Mouse (Mus musculus): ENCODE results near the gene Sulf2. TPM values are rescaled to one million over a fixed set of nuclear protein-coding genes. Genes with fewer than 3 reads are reported as not detected.
A peak's percentile ranks its signal among the peaks of the same experiment; 100 is the strongest.

Sulf2 gene
- total and polyA plus RNA-seq, 3 experiments = not detected

DNA sequence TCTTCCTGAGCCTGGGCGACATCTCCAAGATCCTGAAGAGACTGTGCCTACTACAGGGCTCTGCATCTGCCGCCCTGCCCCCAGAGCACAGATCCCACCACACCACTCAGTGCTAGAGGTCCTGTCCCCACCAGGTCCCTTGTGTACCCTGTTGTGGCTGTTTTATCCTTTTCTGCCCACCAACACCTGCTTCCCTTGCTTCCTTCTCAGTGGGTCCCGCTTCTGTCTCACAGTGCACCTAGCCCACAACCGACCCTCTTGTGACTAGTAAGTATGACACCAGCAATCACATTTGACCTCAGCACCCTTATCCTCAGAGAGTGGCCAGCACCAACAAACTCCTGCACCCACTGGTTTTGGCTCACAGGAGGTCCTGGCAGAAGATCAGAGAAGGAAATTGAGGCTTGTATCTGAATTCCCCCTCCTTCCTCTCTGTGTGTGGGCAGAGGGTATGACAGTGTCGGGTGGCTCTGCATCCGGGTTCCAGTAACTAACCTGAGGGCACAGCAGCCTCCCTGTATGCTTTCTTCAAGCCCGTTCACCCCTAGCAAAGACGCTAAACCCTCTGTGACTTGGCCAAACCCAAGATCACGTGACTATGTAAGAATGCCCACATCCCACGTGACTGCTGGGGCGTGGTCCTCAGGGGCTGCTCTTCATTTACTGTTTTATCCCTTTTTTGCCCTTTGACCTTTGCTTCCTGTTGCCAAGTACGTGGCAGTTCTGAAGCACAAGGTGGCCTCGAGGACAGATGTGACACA is 29.8 kb downstream of the Sulf2 start:
- Histone ChIP-seq H3K4me1 (ENCODE audit: control insufficient read depth in 1 of 2, insufficient read depth in 2 of 2) (peaks cover 2 to 16% of the 10 kb centered on the region in 2 experiments; a peak in 3 of 4 replicates), H3K9me3 (replicated peaks; ENCODE audit: low read length) (no peaks in the 10 kb centered on the region), H3K27ac (ENCODE audit: insufficient read depth, low read depth) (no peak overlapping the region), H3K79me2 (replicated peaks; ENCODE audit: control insufficient read depth, extremely low read depth, insufficient read depth, poor library complexity, severe bottlenecking) (no peaks in the 10 kb centered on the region), H3K36me3 (replicated peaks in 1 of 2; ENCODE audit: control insufficient read depth in 1 of 2, insufficient read depth in 1 of 2, low read length in 1 of 2) (no peaks in the 10 kb centered on the region), H3K4me3 (replicated peaks in 1 of 3; ENCODE audit: low read depth in 2 of 3, low read length in 2 of 3, poor library complexity in 1 of 3) (no peak overlapping the region), H3K27me3 (replicated peaks) (peaks cover 68% of the 10 kb centered on the region), H3K9ac (ENCODE audit: insufficient read depth, low read depth) (no peak overlapping the region), H3K4me2 (ENCODE audit: insufficient read depth, low read depth, poor library complexity, severe bottlenecking) (0 out of 2 replicates have a peak overlapping the region, but pooled peaks have one; percentile 8)
- DNase-seq (ENCODE audit: extremely low read depth) = no peak
- in situ Hi-C loops (cut with MboI; ENCODE audit: low pct_ligation_motif_present, low pct_unique_long_range_greater_than_20kb, low sequenced_read_pairs) (no loop called here), dilution Hi-C loops (cut with MboI; ENCODE audit: extremely low pct_ligation_motif_present, extremely low pct_unique_long_range_greater_than_20kb, low sequenced_read_pairs) (no loop called here)
- no peak for TF ChIP-seq SIN3A (IDR thresholded peaks at IDR 0.05; ENCODE audit: low read length)
- peak; percentile 66; the same call in 1 of the 2 replicates for TF ChIP-seq BHLHE40 (IDR thresholded peaks at IDR 0.05; ENCODE audit: low read depth, low read length)
- no peak for TF ChIP-seq MAX (IDR thresholded peaks at IDR 0.05; ENCODE audit: low read length)
- TF ChIP-seq USF1 (IDR thresholded peaks at IDR 0.05; ENCODE audit: low read depth, low read length) = peak; percentile 76
- TF ChIP-seq USF2 (conservative IDR thresholded peaks at IDR 0.05; ENCODE audit: low read depth, low read length) = peak; percentile 80

DNA sequence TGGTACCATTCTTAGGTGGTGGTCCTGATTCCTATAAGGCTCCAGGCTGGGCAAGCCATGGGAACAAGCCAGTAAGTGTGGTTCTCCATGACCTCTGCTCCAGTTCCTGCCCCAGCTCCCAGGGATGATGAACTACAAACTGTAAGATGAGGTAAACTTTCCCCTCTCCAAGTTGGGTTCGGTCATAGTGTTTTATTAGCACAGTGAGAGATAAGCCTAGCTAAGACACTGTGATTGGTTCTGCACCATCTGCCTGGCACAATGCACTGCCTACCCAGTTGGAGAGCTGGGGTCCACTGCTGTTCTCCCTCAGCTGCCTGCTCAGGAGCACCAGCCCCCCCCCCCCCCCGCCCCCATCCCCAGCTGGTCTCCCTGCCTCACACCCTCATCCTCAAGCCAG is 30.4 kb downstream of the Sulf2 start:
- H3K27ac ChIP-seq (ENCODE audit: insufficient read depth, low read depth) = no peak overlapping the region
- H3K9me3 ChIP-seq (replicated peaks; ENCODE audit: low read length) = no peaks in the 10 kb centered on the region
- H3K9ac ChIP-seq (ENCODE audit: insufficient read depth, low read depth) = no peak overlapping the region

DNA sequence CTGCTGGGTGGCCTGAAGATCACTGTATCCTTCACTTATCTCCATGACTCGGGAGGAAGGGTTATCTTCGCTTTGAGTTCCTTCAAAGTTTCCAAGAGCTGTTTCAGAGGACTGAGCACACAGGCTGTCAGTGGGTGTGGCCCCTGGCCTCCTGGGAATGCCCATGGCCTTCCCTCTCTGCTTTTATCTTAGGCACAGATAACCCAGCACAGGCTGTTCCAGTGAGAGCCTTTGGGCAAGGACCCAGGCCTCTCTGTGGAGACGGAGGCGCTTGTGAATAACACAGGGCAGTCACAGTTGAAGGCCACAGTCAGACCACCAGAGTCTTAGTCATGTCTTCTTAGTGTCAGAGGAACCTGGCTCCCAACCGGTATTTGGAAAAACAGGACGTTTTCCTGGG is 32.7 kb downstream of the Sulf2 start:
- Histone ChIP-seq H3K27me3 (replicated peaks) (peaks cover 47% of the 10 kb centered on the region), H3K27ac (ENCODE audit: insufficient read depth, low read depth) (no peak overlapping the region), H3K79me2 (replicated peaks; ENCODE audit: control insufficient read depth, extremely low read depth, insufficient read depth, poor library complexity, severe bottlenecking) (no peaks in the 10 kb centered on the region), H3K9ac (ENCODE audit: insufficient read depth, low read depth) (no peak overlapping the region), H3K4me1 (ENCODE audit: control insufficient read depth in 1 of 2, insufficient read depth in 2 of 2) (peaks cover 0 to 8% of the 10 kb centered on the region in 2 experiments; a peak in 2 of 4 replicates), H3K4me2 (ENCODE audit: insufficient read depth, low read depth, poor library complexity, severe bottlenecking) (no peak overlapping the region), H3K9me3 (replicated peaks; ENCODE audit: low read length) (no peaks in the 10 kb centered on the region), H3K36me3 (replicated peaks in 1 of 2; ENCODE audit: control insufficient read depth in 1 of 2, insufficient read depth in 1 of 2, low read length in 1 of 2) (no peaks in the 10 kb centered on the region), H3K4me3 (replicated peaks in 1 of 3; ENCODE audit: low read depth in 2 of 3, low read length in 2 of 3, poor library complexity in 1 of 3) (no peak overlapping the region)
- no peak for TF ChIP-seq NELFE (IDR thresholded peaks at IDR 0.05; ENCODE audit: low read depth, low read length)
- no peak for TF ChIP-seq IRF4 (IDR thresholded peaks at IDR 0.05; ENCODE audit: low read depth, low read length)
- TF ChIP-seq TBP (conservative IDR thresholded peaks at IDR 0.05; ENCODE audit: low read depth, low read length) = no peak
- TF ChIP-seq HCFC1 (IDR thresholded peaks at IDR 0.05; ENCODE audit: low read depth, low read length) = no peak
- no peak for TF ChIP-seq TCF12 (IDR thresholded peaks at IDR 0.05; ENCODE audit: low read depth, low read length)
- TF ChIP-seq ZC3H11A (IDR thresholded peaks at IDR 0.05; ENCODE audit: low read depth, low read length) = no peak
- TF ChIP-seq USF2 (conservative IDR thresholded peaks at IDR 0.05; ENCODE audit: low read depth, low read length) = no peak
- TF ChIP-seq SMC3 (IDR thresholded peaks at IDR 0.05; ENCODE audit: low read depth, low read length) = no peak
- no peak for DNase-seq (ENCODE audit: extremely low read depth)
- in situ Hi-C loops (cut with MboI; ENCODE audit: low pct_ligation_motif_present, low pct_unique_long_range_greater_than_20kb, low sequenced_read_pairs) (no loop called here), dilution Hi-C loops (cut with MboI; ENCODE audit: extremely low pct_ligation_motif_present, extremely low pct_unique_long_range_greater_than_20kb, low sequenced_read_pairs) (no loop called here)

More for the DNA sequence above, 30.4 kb downstream of the Sulf2 start:
- dilution Hi-C loops (cut with MboI; ENCODE audit: extremely low pct_ligation_motif_present, extremely low pct_unique_long_range_greater_than_20kb, low sequenced_read_pairs) (no loop called here), in situ Hi-C loops (cut with MboI; ENCODE audit: low pct_ligation_motif_present, low pct_unique_long_range_greater_than_20kb, low sequenced_read_pairs) (no loop called here)
- no peaks in the 10 kb centered on the region for H3K79me2 ChIP-seq (replicated peaks; ENCODE audit: control insufficient read depth, extremely low read depth, insufficient read depth, poor library complexity, severe bottlenecking)
- TF ChIP-seq ELF1 (IDR thresholded peaks at IDR 0.05; ENCODE audit: low read depth, low read length) (no peak), JUN (IDR thresholded peaks at IDR 0.05; ENCODE audit: insufficient read depth, low read depth, low read length) (no peak), ZNF384 (IDR thresholded peaks at IDR 0.05; ENCODE audit: low read depth, low read length) (no peak), PAX5 (IDR thresholded peaks at IDR 0.05; ENCODE audit: low read length) (no peak), POLR2A (IDR thresholded peaks at IDR 0.05; ENCODE audit: low read depth, low read length) (no peak), NRF1 (IDR thresholded peaks at IDR 0.05; ENCODE audit: low read depth, low read length) (no peak), TCF12 (IDR thresholded peaks at IDR 0.05; ENCODE audit: low read depth, low read length) (no peak), MAZ (IDR thresholded peaks at IDR 0.05; ENCODE audit: low read depth, low read length) (no peak), ZMIZ1 (IDR thresholded peaks at IDR 0.05; ENCODE audit: low read depth, low read length) (no peak), JUND (conservative IDR thresholded peaks at IDR 0.05; ENCODE audit: low read depth, low read length) (no peak), SMC3 (IDR thresholded peaks at IDR 0.05; ENCODE audit: low read depth, low read length) (no peak), EP300 (IDR thresholded peaks at IDR 0.05; ENCODE audit: low read length) (no peak), TBP (conservative IDR thresholded peaks at IDR 0.05; ENCODE audit: low read depth, low read length) (no peak), UBTF (IDR thresholded peaks at IDR 0.05; ENCODE audit: low read depth, low read length) (no peak), SIN3A (IDR thresholded peaks at IDR 0.05; ENCODE audit: low read length) (no peak), CHD1 (IDR thresholded peaks at IDR 0.05; ENCODE audit: low read depth, low read length) (no peak), MAFK (IDR thresholded peaks at IDR 0.05; ENCODE audit: insufficient replicate concordance, low read length) (no peak), NELFE (IDR thresholded peaks at IDR 0.05; ENCODE audit: low read depth, low read length) (no peak), POLR2AphosphoS2 (IDR thresholded peaks at IDR 0.05; ENCODE audit: low read depth, low read length) (no peak)
- peaks cover 66% of the 10 kb centered on the region for H3K27me3 ChIP-seq (replicated peaks)
- DNase-seq (ENCODE audit: extremely low read depth) = no peak
- peaks cover 2 to 16% of the 10 kb centered on the region in 2 experiments; a peak in 3 of 4 replicates for H3K4me1 ChIP-seq (ENCODE audit: control insufficient read depth in 1 of 2, insufficient read depth in 2 of 2)
- no peak overlapping the region for H3K4me3 ChIP-seq (replicated peaks in 1 of 3; ENCODE audit: low read depth in 2 of 3, low read length in 2 of 3, poor library complexity in 1 of 3)
- no peak overlapping the region for H3K4me2 ChIP-seq (ENCODE audit: insufficient read depth, low read depth, poor library complexity, severe bottlenecking)
- no peaks in the 10 kb centered on the region for H3K36me3 ChIP-seq (replicated peaks in 1 of 2; ENCODE audit: control insufficient read depth in 1 of 2, insufficient read depth in 1 of 2, low read length in 1 of 2)
